Mouse (Mus musculus) midbrain, embryonic 11.5 days (tissue): ENCODE data around the gene Rufy4. TPM values are rescaled to one million over a fixed set of nuclear protein-coding genes. Genes with fewer than 3 reads are reported as not detected.
"Not testable (repeated sequence)": the region's sequence is repeated elsewhere in the genome, so short reads cannot be mapped to it uniquely, and the experiment has no call there.

Experiments
- ATAC-seq: fragments of 200-750 bp; cut with Nextera tagmentation; 2 replicates; pipeline ENCODE4 v1.8.0; 2017; ENCODE audit warnings: moderate TSS enrichment, moderate library complexity; ENCODE audit not compliant: low FRiP score
- DNase-seq: peaks from one replicate; pipeline ENCODE4 v3.0.0; 2015; ENCODE audit warnings: low spot score; ENCODE audit errors: missing footprints
- H3K27ac ChIP-seq: fragments of 300-500 bp; sonication (generic); 2 replicates; pipeline ENCODE4 v1.5.1; 2014; ENCODE audit warnings: low read depth, low read length
- H3K27me3 ChIP-seq: fragments of 300-500 bp; sonication (generic); 2 replicates; pipeline ENCODE4 v1.6.1; 2014; ENCODE audit warnings: mild to moderate bottlenecking, low read length, moderate library complexity, mixed read lengths; ENCODE audit not compliant: control insufficient read depth, insufficient read depth
- H3K36me3 ChIP-seq: fragments of 300-500 bp; sonication (generic); 2 replicates; pipeline ENCODE4 v1.6.1; 2014; ENCODE audit warnings: mild to moderate bottlenecking, low read length, moderate library complexity, mixed read lengths; ENCODE audit not compliant: control insufficient read depth, insufficient read depth
- H3K4me1 ChIP-seq: fragments of 300-500 bp; sonication (generic); 2 replicates; pipeline ENCODE4 v1.6.1; 2014; ENCODE audit warnings: low read length; ENCODE audit not compliant: control insufficient read depth, insufficient read depth
- H3K4me2 ChIP-seq: fragments of 300-500 bp; sonication (generic); 2 replicates; pipeline ENCODE4 v1.6.1; 2014; ENCODE audit warnings: mild to moderate bottlenecking, moderate library complexity
- H3K4me3 ChIP-seq: fragments of 300-500 bp; sonication (generic); 2 replicates; pipeline ENCODE4 v1.5.1; 2014; ENCODE audit warnings: low read depth, low read length
- H3K9ac ChIP-seq: fragments of 300-500 bp; sonication (generic); 2 replicates; pipeline ENCODE4 v1.6.1; 2014; ENCODE audit warnings: low read length
- H3K9me3 ChIP-seq: fragments of 300-500 bp; sonication (generic); 2 replicates; pipeline ENCODE4 v1.6.1; 2016; ENCODE audit warnings: low read length; ENCODE audit not compliant: control insufficient read depth
- WGBS: fragments of 180-500 bp; shearing (Covaris S2); extraction: QIAGEN DNeasy Blood & Tissue Kit; methylation state at CpG from one replicate; pipeline ENCODE4 v1.1.7; 2014; 5-methylcytosine and 5-hydroxymethylcytosine counted together
- polyA plus RNA-seq: library from polyadenylated mRNA; unstranded; fragments of >200 nt; fragmentation: Nextera tagmentation; extraction: Ambion mirVana; gene quantifications from 2 replicates; pipeline ENCODE4 v1.2.1, GENCODE M21; 2014

Gene Rufy4
- polyA plus RNA-seq, 1 experiment from 2014 or later = 0.25 TPM

DNA sequence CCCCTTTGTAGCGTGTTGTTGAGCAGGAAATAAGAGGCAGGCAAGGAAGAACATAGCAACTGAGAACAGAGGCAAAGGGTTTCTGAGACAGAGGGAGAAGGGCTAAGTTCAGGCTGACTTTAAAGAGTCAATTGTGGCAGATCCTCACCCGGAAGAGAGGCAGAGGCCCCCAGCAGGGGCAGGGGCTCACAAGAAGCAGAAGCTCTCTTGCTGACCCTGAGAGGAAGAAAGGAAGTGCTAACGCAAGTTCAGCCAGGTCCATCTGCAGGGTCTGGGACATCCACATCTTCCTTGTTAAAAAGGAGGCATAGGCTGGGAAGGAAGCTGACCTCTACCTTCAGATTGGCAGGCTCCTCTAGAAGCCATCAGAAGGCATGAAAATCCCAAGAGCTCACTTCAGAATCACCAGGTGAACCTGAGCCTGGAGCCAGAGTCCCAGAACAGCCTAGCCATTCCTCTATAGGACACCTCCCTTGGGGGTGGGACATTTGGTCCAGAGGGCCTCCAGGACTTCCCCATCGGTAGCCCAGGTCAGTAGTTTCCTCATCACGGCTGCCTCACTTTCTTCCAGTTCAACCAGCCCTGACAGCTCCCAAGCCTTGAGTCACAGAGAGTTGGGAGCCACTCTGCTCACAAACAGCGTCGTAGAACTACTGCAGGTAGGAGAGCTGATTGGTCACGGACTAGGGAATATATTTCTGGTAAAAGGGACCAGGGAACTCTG, 28.3 kb downstream of the Rufy4 start, which contains the start of gene Cxcr2:
TSS of gene Cxcr2 (plus strand) at position 529 of the 724 bp plus-strand sequence.
- Histone ChIP-seq H3K36me3 (no peaks in the 10 kb centered on the region), H3K27me3 (no peaks in the 10 kb centered on the region), H3K4me1 (no peaks in the 10 kb centered on the region), H3K4me2 (no peak within 1 kb of the TSS), H3K4me3 (no peak within 1 kb of the TSS), H3K9me3 (no peaks in the 10 kb centered on the region), H3K27ac (no peak within 1 kb of the TSS), H3K9ac (no peak within 1 kb of the TSS)
- DNase-seq = peak; percentile 60
- no peak for ATAC-seq
- WGBS = 78% methylated on average over 8 of the region's 8 CpGs

GRCm38 (mm10) chr1:74155435-74156012, 30.2 kb downstream of the Rufy4 start:
- no peak overlapping the region for H3K27ac ChIP-seq
- peak; percentile 39 for DNase-seq
- no peaks in the 10 kb centered on the region for H3K27me3 ChIP-seq
- 91% methylated on average over 6 of the region's 6 CpGs for WGBS
- no peaks in the 10 kb centered on the region for H3K4me1 ChIP-seq
- no peak for ATAC-seq
- H3K4me2 ChIP-seq = no peak overlapping the region
- no peak overlapping the region for H3K4me3 ChIP-seq
- no peaks in the 10 kb centered on the region for H3K36me3 ChIP-seq
- no peak overlapping the region for H3K9ac ChIP-seq
- H3K9me3 ChIP-seq = no peaks in the 10 kb centered on the region

- H3K27me3 ChIP-seq = no peaks in the 10 kb centered on the region
- no peaks in the 10 kb centered on the region for H3K4me1 ChIP-seq
- no peak overlapping the region for H3K9ac ChIP-seq
- no peak overlapping the region for H3K4me2 ChIP-seq
- DNase-seq (peak; percentile 75), ATAC-seq (no peak)
- H3K9me3 ChIP-seq = no peaks in the 10 kb centered on the region
- WGBS = 87% methylated on average over 14 of the region's 14 CpGs
- H3K36me3 ChIP-seq = no peaks in the 10 kb centered on the region
- H3K4me3 ChIP-seq = no peak overlapping the region
- H3K27ac ChIP-seq = no peak overlapping the region
Observed at GRCm38 (mm10) chr1:74156381-74156910, 31.1 kb downstream of the Rufy4 start.

GRCm38 (mm10) chr1:74159613-74160012, 34.3 kb downstream of the Rufy4 start:
- H3K9ac ChIP-seq, H3K36me3 ChIP-seq, H3K4me3 ChIP-seq, DNase-seq, H3K4me1 ChIP-seq, H3K27ac ChIP-seq, H3K27me3 ChIP-seq, H3K9me3 ChIP-seq, H3K4me2 ChIP-seq, ATAC-seq: not testable (repeated sequence)
- 74% methylated on average over 4 of the region's 5 CpGs for WGBS

- Histone ChIP-seq H3K27ac (no peak overlapping the region), H3K9ac (no peak overlapping the region), H3K4me1 (no peaks in the 10 kb centered on the region), H3K4me3 (no peak overlapping the region), H3K27me3 (no peaks in the 10 kb centered on the region), H3K9me3 (no peaks in the 10 kb centered on the region), H3K4me2 (no peak overlapping the region), H3K36me3 (no peaks in the 10 kb centered on the region)
- ATAC-seq (no peak), DNase-seq (no peak)
- WGBS = 81% methylated on average over 2 of the region's 2 CpGs
Observed at GRCm38 (mm10) chr1:74160036-74160435, 34.7 kb downstream of the Rufy4 start.

DNA sequence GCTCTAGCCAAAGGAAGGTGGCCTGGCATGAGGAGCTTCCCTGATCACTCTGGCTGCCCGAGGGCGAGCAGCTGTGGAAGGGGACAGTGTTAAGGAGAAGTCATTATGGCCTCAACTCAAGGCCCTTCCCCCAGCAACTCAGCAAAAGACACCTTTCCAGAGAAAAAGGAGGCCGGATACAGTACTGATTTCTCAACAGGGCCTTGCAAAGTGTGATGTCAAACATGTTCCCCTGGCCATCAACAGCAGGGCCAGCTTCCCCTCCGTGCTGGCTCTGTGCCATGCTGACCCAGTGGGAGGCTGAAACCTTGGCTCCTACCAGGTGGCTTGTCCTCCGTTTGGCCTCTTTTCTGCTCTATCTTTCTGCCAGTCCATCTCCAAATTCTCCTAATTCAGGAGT, 41.8 kb downstream of the Rufy4 start:
- no peaks in the 10 kb centered on the region for H3K9me3 ChIP-seq
- no peak overlapping the region for H3K4me2 ChIP-seq
- no peak overlapping the region for H3K27ac ChIP-seq
- H3K4me3 ChIP-seq = no peak overlapping the region
- no peaks in the 10 kb centered on the region for H3K36me3 ChIP-seq
- H3K9ac ChIP-seq = no peak overlapping the region
- no peaks in the 10 kb centered on the region for H3K4me1 ChIP-seq
- WGBS = 79% methylated on average over 5 of the region's 5 CpGs
- ATAC-seq (no peak), DNase-seq (peak; percentile 37)
- no peaks in the 10 kb centered on the region for H3K27me3 ChIP-seq

DNA sequence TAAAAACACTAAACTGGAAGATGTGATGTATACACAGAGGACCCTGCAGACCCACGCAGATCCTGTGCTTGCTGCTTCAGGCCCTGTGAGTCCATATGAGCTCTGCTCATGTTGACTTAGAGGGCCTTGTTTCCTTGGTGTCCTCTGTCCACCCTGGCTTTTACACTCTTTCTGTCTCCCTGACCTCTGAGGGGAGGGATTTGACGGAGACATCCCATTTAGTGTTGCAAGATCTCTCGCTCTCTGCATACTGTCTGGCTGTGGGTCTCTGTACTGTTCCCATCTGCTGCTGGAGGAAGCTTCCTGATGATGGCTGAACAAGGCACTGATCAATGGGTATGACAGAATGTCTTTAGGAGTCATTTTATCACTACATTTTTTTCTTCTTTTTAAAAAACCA, 44.4 kb downstream of the Rufy4 start:
- DNase-seq (peak; percentile 64), ATAC-seq (no peak)
- H3K9ac ChIP-seq = no peak overlapping the region
- no peak overlapping the region for H3K4me2 ChIP-seq
- H3K4me3 ChIP-seq = no peak overlapping the region
- WGBS = 84% methylated on average over 3 of the region's 3 CpGs
- no peak overlapping the region for H3K27ac ChIP-seq
- H3K4me1 ChIP-seq = no peaks in the 10 kb centered on the region
- no peaks in the 10 kb centered on the region for H3K27me3 ChIP-seq
- H3K36me3 ChIP-seq = no peaks in the 10 kb centered on the region
- H3K9me3 ChIP-seq = no peaks in the 10 kb centered on the region

GRCm38 (mm10) chr1:74172722-74173121, 47.4 kb downstream of the Rufy4 start:
- Histone ChIP-seq H3K27ac (no peak overlapping the region), H3K4me2 (no peak overlapping the region), H3K9me3 (no peaks in the 10 kb centered on the region), H3K4me1 (no peaks in the 10 kb centered on the region), H3K4me3 (no peak overlapping the region), H3K36me3 (no peaks in the 10 kb centered on the region), H3K9ac (no peak overlapping the region), H3K27me3 (no peaks in the 10 kb centered on the region)
- no peak for ATAC-seq
- DNase-seq = no peak
- WGBS = 93% methylated on average over 3 of the region's 3 CpGs

GRCm38 (mm10) chr1:74175731-74176130, 50.4 kb downstream of the Rufy4 start:
- H3K9me3 ChIP-seq = no peaks in the 10 kb centered on the region
- H3K4me1 ChIP-seq = no peaks in the 10 kb centered on the region
- H3K4me3 ChIP-seq = no peak overlapping the region
- H3K36me3 ChIP-seq = no peaks in the 10 kb centered on the region
- DNase-seq (peak; percentile 41), ATAC-seq (no peak)
- WGBS = 84% methylated on average over 4 of the region's 4 CpGs
- H3K27me3 ChIP-seq = no peaks in the 10 kb centered on the region
- H3K9ac ChIP-seq = no peak overlapping the region
- H3K4me2 ChIP-seq = no peak overlapping the region
- no peak overlapping the region for H3K27ac ChIP-seq
